Mouse (Mus musculus): Measurements from ENCODE around the gene Grik3. TPM values are rescaled to one million over a fixed set of nuclear protein-coding genes. Genes with fewer than 3 reads are reported as not detected.

The Grik3 gene
- total and polyA plus RNA-seq, 2 experiments from 2014 or later: 0.07 to 0.11 TPM

DNA sequence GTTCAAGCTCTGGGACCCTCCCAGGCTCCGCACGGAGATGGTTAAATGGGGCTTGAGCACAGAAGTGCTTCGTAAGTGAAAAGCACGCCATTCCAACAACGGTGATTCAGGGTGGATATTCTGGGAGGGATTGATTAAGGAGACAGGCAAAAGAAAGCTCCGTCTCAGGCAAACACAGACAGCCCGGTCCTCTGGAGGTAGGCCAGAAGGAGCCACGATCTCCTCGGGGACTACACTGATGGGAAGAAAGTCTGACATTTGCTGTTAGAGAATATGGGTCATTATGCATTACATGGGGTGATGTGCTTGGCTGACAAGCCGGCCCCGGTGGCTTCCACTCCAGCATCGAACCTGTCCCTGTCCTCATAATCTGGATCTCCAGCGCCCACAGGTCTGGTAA, 146.9 kb downstream of the Grik3 start:
- ATAC-seq (ENCODE audit: insufficient read depth, low read depth) (no peak), DNase-seq (ENCODE audit: low spot score) (no peak)
- Histone ChIP-seq H3K36me3 (replicated peaks; ENCODE audit: control insufficient read depth, insufficient read depth, low read length) (no peaks in the 10 kb centered on the region), H3K4me1 (ENCODE audit: control insufficient read depth, insufficient read depth) (peaks cover 21% of the 10 kb centered on the region), H3K9me3 (replicated peaks; ENCODE audit: control insufficient read depth, low read length) (no peaks in the 10 kb centered on the region), H3K4me3 (ENCODE audit: low read depth, low read length) (no peak overlapping the region), H3K27me3 (ENCODE audit: control insufficient read depth, insufficient read depth, low read length) (no peaks in the 10 kb centered on the region), H3K9ac (replicated peaks; ENCODE audit: low read depth, low read length) (no peak overlapping the region), H3K27ac (ENCODE audit: low read depth) (no peak overlapping the region), H3K4me2 (ENCODE audit: low read depth, low read length) (no peak overlapping the region)
- WGBS: 73% methylated on average over 13 of the region's 13 CpGs
- TF ChIP-seq EP300 (IDR thresholded peaks at IDR 0.05; ENCODE audit: low read depth): no peak
- no peak for TF ChIP-seq CTCF (IDR thresholded peaks at IDR 0.05; ENCODE audit: low read depth)

DNA sequence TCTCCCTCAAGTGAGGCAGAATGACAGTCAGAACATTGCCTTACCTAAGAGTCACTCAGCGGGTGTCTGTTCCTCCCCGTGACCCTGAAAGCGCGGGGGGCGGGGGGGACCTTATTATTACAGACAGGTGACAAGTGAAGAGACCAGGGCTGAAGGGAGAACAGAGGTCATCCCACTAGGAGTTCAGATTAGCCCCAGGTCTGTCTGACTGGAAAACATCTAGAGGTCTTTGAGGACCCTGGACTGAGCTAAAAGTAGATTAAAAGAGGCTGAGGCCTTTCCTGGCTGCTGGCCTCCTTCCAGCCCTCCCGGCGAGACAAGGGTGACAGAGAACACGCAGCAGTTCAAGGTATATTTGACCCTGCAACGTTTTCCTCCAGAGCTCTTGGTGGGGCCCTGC, 150.0 kb downstream of the Grik3 start:
- Histone ChIP-seq H3K27me3 (ENCODE audit: control insufficient read depth, insufficient read depth, low read length) (no peaks in the 10 kb centered on the region), H3K27ac (ENCODE audit: low read depth) (peak overlapping the region; percentile 93), H3K4me1 (ENCODE audit: control insufficient read depth, insufficient read depth) (peaks cover 25% of the 10 kb centered on the region), H3K36me3 (replicated peaks; ENCODE audit: control insufficient read depth, insufficient read depth, low read length) (no peaks in the 10 kb centered on the region), H3K9ac (replicated peaks; ENCODE audit: low read depth, low read length) (no peak overlapping the region), H3K4me3 (ENCODE audit: low read depth, low read length) (no peak overlapping the region), H3K9me3 (replicated peaks; ENCODE audit: control insufficient read depth, low read length) (no peaks in the 10 kb centered on the region), H3K4me2 (ENCODE audit: low read depth, low read length) (no peak overlapping the region)
- 27% methylated on average over 9 of the region's 9 CpGs for WGBS
- ATAC-seq (ENCODE audit: insufficient read depth, low read depth) (peak; percentile 75), DNase-seq (ENCODE audit: low spot score) (peak; percentile 45)
- TF ChIP-seq CTCF (IDR thresholded peaks at IDR 0.05; ENCODE audit: low read depth) (no peak), EP300 (IDR thresholded peaks at IDR 0.05; ENCODE audit: low read depth) (peak; percentile 31; the same call in 1 of the 2 replicates)

DNA sequence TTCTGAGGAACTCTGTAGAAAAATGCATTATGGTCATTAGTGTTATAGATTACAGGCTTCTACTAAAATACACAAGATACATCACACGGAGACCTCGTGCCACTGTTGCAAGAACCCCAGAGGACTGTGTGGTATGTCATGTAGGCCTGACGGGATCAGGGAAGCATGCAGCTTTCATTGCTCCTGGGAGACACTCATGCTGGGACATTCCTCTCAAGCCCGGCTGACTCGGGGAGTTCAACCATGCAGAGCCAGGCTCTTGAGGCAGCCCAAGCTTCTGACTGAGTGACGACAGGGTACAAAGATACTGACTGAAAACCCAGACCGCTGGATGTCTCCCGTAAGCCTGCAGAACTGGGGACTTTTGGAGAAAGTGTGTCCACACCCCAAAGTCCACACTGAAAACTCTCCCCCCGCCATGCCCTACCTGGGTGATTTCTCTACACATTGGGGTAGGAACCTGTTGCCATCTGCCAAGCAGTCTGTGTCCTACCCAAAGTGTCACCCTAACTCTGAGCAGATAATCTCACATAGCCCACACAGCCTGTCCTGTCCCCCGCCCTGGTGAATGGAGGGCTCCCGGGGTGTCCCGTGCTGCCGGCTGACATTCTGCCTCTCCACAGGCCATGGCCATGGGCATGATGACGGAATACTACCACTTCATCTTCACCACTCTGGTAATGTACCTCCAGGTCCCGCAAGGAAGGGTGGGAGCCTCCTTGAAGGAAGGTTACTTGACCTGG, 150.6 kb downstream of the Grik3 start:
- Histone ChIP-seq H3K4me2 (ENCODE audit: low read depth, low read length) (peak overlapping the region; percentile 11; the same call in 1 of the 2 replicates), H3K27me3 (ENCODE audit: control insufficient read depth, insufficient read depth, low read length) (no peaks in the 10 kb centered on the region), H3K27ac (ENCODE audit: low read depth) (peak overlapping the region; percentile 93), H3K36me3 (replicated peaks; ENCODE audit: control insufficient read depth, insufficient read depth, low read length) (no peaks in the 10 kb centered on the region), H3K9me3 (replicated peaks; ENCODE audit: control insufficient read depth, low read length) (no peaks in the 10 kb centered on the region), H3K9ac (replicated peaks; ENCODE audit: low read depth, low read length) (no peak overlapping the region), H3K4me1 (ENCODE audit: control insufficient read depth, insufficient read depth) (peaks cover 25% of the 10 kb centered on the region), H3K4me3 (ENCODE audit: low read depth, low read length) (no peak overlapping the region)
- DNase-seq (ENCODE audit: low spot score) (peak; percentile 90), ATAC-seq (ENCODE audit: insufficient read depth, low read depth) (peak; percentile 90)
- 29% methylated on average over 15 of the region's 15 CpGs for WGBS
- TF ChIP-seq EP300 (IDR thresholded peaks at IDR 0.05; ENCODE audit: low read depth) (0 out of 2 replicates have a peak, but pooled peaks have one; percentile 16), CTCF (IDR thresholded peaks at IDR 0.05; ENCODE audit: low read depth) (no peak)

DNA sequence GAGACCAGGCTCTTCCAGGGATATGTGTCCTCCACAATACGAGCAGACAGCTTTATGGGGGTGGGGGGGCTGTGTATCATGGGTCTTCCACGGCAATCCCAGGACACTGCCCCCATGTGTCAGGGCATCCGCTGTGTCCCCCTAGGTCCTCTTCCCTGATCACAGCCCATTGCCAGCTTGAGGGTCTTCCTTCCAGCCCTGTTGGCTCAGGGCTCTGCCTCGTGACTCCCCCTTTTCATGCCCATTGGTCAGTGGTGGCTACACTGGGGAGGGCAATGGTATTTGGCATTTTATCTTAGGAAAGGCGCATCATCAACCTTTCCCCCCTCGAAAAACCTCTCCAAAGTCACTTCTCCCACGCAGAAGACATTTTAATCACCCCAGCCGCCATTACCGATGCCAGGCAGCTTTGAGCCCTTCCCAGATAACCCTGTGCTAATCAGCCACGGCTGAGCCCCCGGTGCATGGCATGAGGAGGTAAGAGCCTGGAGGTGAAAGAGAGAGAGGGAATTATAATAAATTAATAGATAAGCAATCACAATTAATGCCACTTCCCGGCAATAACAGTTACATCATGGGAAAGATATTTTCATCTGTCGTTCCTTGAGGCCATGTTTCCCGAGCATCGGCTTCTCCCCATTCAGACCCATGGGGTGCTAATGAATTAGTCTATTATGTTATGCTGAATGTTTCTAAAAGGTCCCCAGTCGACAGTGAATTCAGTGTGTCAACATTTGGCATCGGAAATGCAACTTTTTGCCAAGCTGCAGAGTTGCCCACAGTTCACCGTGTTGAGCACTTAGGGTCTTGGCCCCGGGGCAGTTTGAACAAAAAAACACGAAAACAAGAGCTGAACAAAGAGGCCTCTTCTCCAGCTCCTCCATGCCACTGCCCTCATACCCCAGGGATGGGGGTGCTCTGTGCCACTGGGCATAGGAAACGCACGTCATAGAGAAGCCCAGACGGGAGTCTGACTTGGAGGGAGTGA, 154.4 kb downstream of the Grik3 start:
- Histone ChIP-seq H3K27ac (ENCODE audit: low read depth) (no peak overlapping the region), H3K4me2 (ENCODE audit: low read depth, low read length) (no peak overlapping the region), H3K4me1 (ENCODE audit: control insufficient read depth, insufficient read depth) (peaks cover 16% of the 10 kb centered on the region), H3K36me3 (replicated peaks; ENCODE audit: control insufficient read depth, insufficient read depth, low read length) (no peaks in the 10 kb centered on the region), H3K9me3 (replicated peaks; ENCODE audit: control insufficient read depth, low read length) (no peaks in the 10 kb centered on the region), H3K9ac (replicated peaks; ENCODE audit: low read depth, low read length) (no peak overlapping the region), H3K4me3 (ENCODE audit: low read depth, low read length) (no peak overlapping the region), H3K27me3 (ENCODE audit: control insufficient read depth, insufficient read depth, low read length) (no peaks in the 10 kb centered on the region)
- ATAC-seq (ENCODE audit: insufficient read depth, low read depth): no peak
- DNase-seq (ENCODE audit: low spot score): no peak
- TF ChIP-seq CTCF (IDR thresholded peaks at IDR 0.05; ENCODE audit: low read depth) (no peak), EP300 (IDR thresholded peaks at IDR 0.05; ENCODE audit: low read depth) (no peak)
- 64% methylated on average over 23 of the region's 23 CpGs for WGBS

DNA sequence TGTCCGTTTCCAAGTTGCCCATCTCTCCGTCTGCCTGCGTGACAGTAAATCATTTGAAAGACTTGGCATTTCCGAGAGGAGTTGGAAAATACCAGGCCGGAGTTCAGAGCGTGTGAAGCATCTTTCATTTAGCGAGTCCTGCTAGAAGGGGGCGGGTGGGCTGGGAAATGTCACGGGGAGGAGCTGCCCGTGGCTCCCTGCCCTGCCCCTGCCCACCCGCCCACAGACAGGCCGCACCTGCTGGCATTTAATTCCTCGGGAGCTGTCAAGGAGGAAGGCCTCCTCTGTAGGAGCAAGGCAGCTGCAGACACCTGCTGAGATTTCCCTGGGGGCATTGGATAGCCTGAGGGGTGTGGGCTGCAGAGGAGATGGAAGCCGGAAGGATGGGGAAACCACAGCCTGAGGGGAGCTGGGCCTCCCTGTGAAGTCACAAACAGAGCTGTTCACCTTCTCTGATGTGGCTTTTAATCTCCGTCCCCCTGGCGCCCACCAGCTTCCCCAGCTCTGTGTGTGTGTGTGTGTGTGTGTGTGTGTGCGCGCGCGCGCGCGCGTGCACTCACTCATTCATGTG, 161.3 kb downstream of the Grik3 start:
- Histone ChIP-seq H3K9me3 (replicated peaks; ENCODE audit: control insufficient read depth, low read length) (no peaks in the 10 kb centered on the region), H3K36me3 (replicated peaks; ENCODE audit: control insufficient read depth, insufficient read depth, low read length) (no peaks in the 10 kb centered on the region), H3K27ac (ENCODE audit: low read depth) (no peak overlapping the region), H3K9ac (replicated peaks; ENCODE audit: low read depth, low read length) (no peak overlapping the region), H3K4me3 (ENCODE audit: low read depth, low read length) (no peak overlapping the region), H3K27me3 (ENCODE audit: control insufficient read depth, insufficient read depth, low read length) (no peaks in the 10 kb centered on the region), H3K4me2 (ENCODE audit: low read depth, low read length) (no peak overlapping the region), H3K4me1 (ENCODE audit: control insufficient read depth, insufficient read depth) (no peaks in the 10 kb centered on the region)
- no peak for ATAC-seq (ENCODE audit: insufficient read depth, low read depth)
- 58% methylated on average over 24 of the region's 24 CpGs for WGBS
- DNase-seq (ENCODE audit: low spot score): no peak
- TF ChIP-seq CTCF (IDR thresholded peaks at IDR 0.05; ENCODE audit: low read depth): no peak
- no peak for TF ChIP-seq EP300 (IDR thresholded peaks at IDR 0.05; ENCODE audit: low read depth)
